Comparison of ENCODE assay signal across 14 mouse cellular contexts in genomic region chr4:137294032-137294431, GRCm38 (mm10). TPM values are rescaled to one million over a fixed set of nuclear protein-coding genes. Genes with fewer than 3 reads are reported as not detected.
"Had no signal": no experiment of that assay in that cellular context is flagged by ENCODE, and none has a peak within 500 bp of the region (broad histone marks: within the 10 kb centered on the region; RNA-seq: fewer than 3 reads in every experiment).

No protein-coding gene starts in this region.

- ATAC-seq: liver, embryonic 12.5 days; midbrain, embryonic 15.5 days had no signal

- H3K9ac ChIP-seq: liver, embryonic 12.5 days; lung, embryonic 14.5 days; midbrain, embryonic 15.5 days; neural tube, embryonic 12.5 days had no signal

- H3K27ac ChIP-seq: kidney, postnatal 0 days; liver, embryonic 12.5 days; macrophage; midbrain, embryonic 15.5 days; neural tube, embryonic 12.5 days had no signal

- H3K36me3 ChIP-seq: liver, embryonic 12.5 days; midbrain, embryonic 15.5 days had no signal

- DNase-seq: kidney, adult 9 months; kidney, postnatal 36 days; left cerebral cortex, postnatal 4 days; lung, embryonic 14.5 days; lung, postnatal 10 days had no signal

- H3K4me3 ChIP-seq: liver, embryonic 12.5 days; megakaryocyte, embryonic 14.5 days; midbrain, embryonic 15.5 days; neural tube, embryonic 12.5 days had no signal

- H3K9me3 ChIP-seq: liver, embryonic 12.5 days; megakaryocyte, embryonic 14.5 days; midbrain, embryonic 15.5 days; neural tube, embryonic 12.5 days had no signal

- H3K27me3 ChIP-seq: midbrain, embryonic 15.5 days; neural tube, embryonic 12.5 days had no signal

- H3K4me2 ChIP-seq: liver, embryonic 12.5 days; lung, embryonic 14.5 days; midbrain, embryonic 11.5 days; midbrain, embryonic 15.5 days; neural tube, embryonic 12.5 days had no signal

- H3K4me1 ChIP-seq: liver, embryonic 12.5 days; megakaryocyte, embryonic 14.5 days; midbrain, embryonic 15.5 days; neural tube, embryonic 12.5 days had no signal

RNA-seq across cellular contexts. Expression of gene Wnt4, which starts 16.7 kb away (rescaled TPM):
- total RNA-seq: monocyte, adult 5-6 weeks; neutrophil, adult 5-6 weeks had no signal
- polyA plus RNA-seq: macrophage had no signal
